Mouse (Mus musculus): ENCODE measurements around the gene Phyh. TPM values are rescaled to one million over a fixed set of nuclear protein-coding genes. Genes with fewer than 3 reads are reported as not detected.

Gene Phyh
- 10 to 100 TPM; 58.8 to 63.2 TPM for total RNA-seq (2021)

- intact Hi-C loops (cut with DNase I), result loop anchor here (10.0 kb wide), 1 partner anchor 146 kb away; the partner anchor contains the start of gene Optn
- DNase-seq (ENCODE audit: extremely low spot score in 1 of 2, low spot score in 2 of 2), result peak; percentile 62 to 92
Measured at GRCm38 (mm10) chr2:4918860-4919739, at the start of gene Phyh. TSS of gene Phyh (plus strand) at chr2:4919019.

- no peak for DNase-seq (ENCODE audit: extremely low spot score in 1 of 2, low spot score in 2 of 2)
- intact Hi-C loops (cut with DNase I), result no loop called here
Measured at GRCm38 (mm10) chr2:4872740-4873139, 46.1 kb upstream of the Phyh start.

GRCm38 (mm10) chr2:4873331-4873730, 45.5 kb upstream of the Phyh start:
- intact Hi-C loops (cut with DNase I), result no loop called here
- no peak for DNase-seq (ENCODE audit: extremely low spot score in 1 of 2, low spot score in 2 of 2)

- no peak for DNase-seq (ENCODE audit: extremely low spot score in 1 of 2, low spot score in 2 of 2)
- intact Hi-C loops (cut with DNase I), result no loop called here
Measured at GRCm38 (mm10) chr2:4875090-4875489, 43.7 kb upstream of the Phyh start.

- DNase-seq (ENCODE audit: extremely low spot score in 1 of 2, low spot score in 2 of 2), result no peak
- intact Hi-C loops (cut with DNase I), result no loop called here
Measured at GRCm38 (mm10) chr2:4876131-4876530, 42.7 kb upstream of the Phyh start.

- intact Hi-C loops (cut with DNase I), result no loop called here
Measured at GRCm38 (mm10) chr2:4880737-4881349, 38.0 kb upstream of the Phyh start.

GRCm38 (mm10) chr2:4881350-4882248, 37.2 kb upstream of the Phyh start, which contains the start of gene Sephs1:
TSS of gene Sephs1 (plus strand) at chr2:4881564.
- intact Hi-C loops (cut with DNase I), result no loop called here

More at GRCm38 (mm10) chr2:4880737-4881349, 38.0 kb upstream of the Phyh start:
- peak; percentile 13 to 37 for DNase-seq (ENCODE audit: extremely low spot score in 1 of 2, low spot score in 2 of 2)

GRCm38 (mm10) chr2:4882249-4882791, 36.5 kb upstream of the Phyh start:
- peak; percentile 20 to 80 for DNase-seq (ENCODE audit: extremely low spot score in 1 of 2, low spot score in 2 of 2)
- intact Hi-C loops (cut with DNase I), result no loop called here

More at GRCm38 (mm10) chr2:4881350-4882248, 37.2 kb upstream of the Phyh start, which contains the start of gene Sephs1:
- DNase-seq (ENCODE audit: extremely low spot score in 1 of 2, low spot score in 2 of 2), result peak; percentile 67 to 92

GRCm38 (mm10) chr2:4883009-4883704, 35.7 kb upstream of the Phyh start:
- intact Hi-C loops (cut with DNase I), result no loop called here
- DNase-seq (ENCODE audit: extremely low spot score in 1 of 2, low spot score in 2 of 2), result no peak

GRCm38 (mm10) chr2:4886896-4887295, 31.9 kb upstream of the Phyh start:
- no peak for DNase-seq (ENCODE audit: extremely low spot score in 1 of 2, low spot score in 2 of 2)
- intact Hi-C loops (cut with DNase I), result no loop called here

- no peak for DNase-seq (ENCODE audit: extremely low spot score in 1 of 2, low spot score in 2 of 2)
- intact Hi-C loops (cut with DNase I), result no loop called here
Measured at GRCm38 (mm10) chr2:4895598-4895997, 23.2 kb upstream of the Phyh start.

GRCm38 (mm10) chr2:4896970-4897369, 21.8 kb upstream of the Phyh start:
- intact Hi-C loops (cut with DNase I), result no loop called here
- DNase-seq (ENCODE audit: extremely low spot score in 1 of 2, low spot score in 2 of 2), result no peak

- intact Hi-C loops (cut with DNase I), result no loop called here
- no peak for DNase-seq (ENCODE audit: extremely low spot score in 1 of 2, low spot score in 2 of 2)
Measured at GRCm38 (mm10) chr2:4900624-4901023, 18.2 kb upstream of the Phyh start.

- intact Hi-C loops (cut with DNase I), result no loop called here
- DNase-seq (ENCODE audit: extremely low spot score in 1 of 2, low spot score in 2 of 2), result no peak
Measured at GRCm38 (mm10) chr2:4902346-4902745, 16.5 kb upstream of the Phyh start.

- intact Hi-C loops (cut with DNase I), result no loop called here
- DNase-seq (ENCODE audit: extremely low spot score in 1 of 2, low spot score in 2 of 2), result no peak
Measured at GRCm38 (mm10) chr2:4907120-4907519, 11.7 kb upstream of the Phyh start.

GRCm38 (mm10) chr2:4907916-4908315, 10.9 kb upstream of the Phyh start:
- intact Hi-C loops (cut with DNase I), result no loop called here
- DNase-seq (ENCODE audit: extremely low spot score in 1 of 2, low spot score in 2 of 2), result no peak

- intact Hi-C loops (cut with DNase I), result no loop called here
- DNase-seq (ENCODE audit: extremely low spot score in 1 of 2, low spot score in 2 of 2), result no peak
Measured at GRCm38 (mm10) chr2:4908771-4909315, 10.0 kb upstream of the Phyh start.

GRCm38 (mm10) chr2:4909909-4910308, 8.9 kb upstream of the Phyh start:
- no peak for DNase-seq (ENCODE audit: extremely low spot score in 1 of 2, low spot score in 2 of 2)
- intact Hi-C loops (cut with DNase I), result loop anchor here (10.0 kb wide), 1 partner anchor 155 kb away; the partner anchor contains the start of gene Optn

Measured in left cerebral cortex, postnatal 10 days (tissue).